Mouse (Mus musculus): ENCODE data around the gene Ube2q2. TPM values are rescaled to one million over a fixed set of nuclear protein-coding genes. Genes with fewer than 3 reads are reported as not detected.
A peak's percentile ranks its signal among the peaks of the same experiment; 100 is the strongest.
"Not testable (repeated sequence)": the region's sequence is repeated elsewhere in the genome, so short reads cannot be mapped to it uniquely, and the experiment has no call there.

The Ube2q2 gene
- polyA plus RNA-seq (2015; fragmentation: Nextera tagmentation; extraction: Ambion mirVana): 24.5 and 26.1 TPM in 2 replicates

- peak; percentile 34 for TF ChIP-seq CTCF (IDR thresholded peaks at IDR 0.05)
- no peak for TF ChIP-seq EP300 (IDR thresholded peaks at IDR 0.05)
- Histone ChIP-seq H3K4me1 (ENCODE audit: insufficient read depth, low read depth, low read length) (peaks cover 8% of the 10 kb centered on the region; the same call in 1 of the 2 replicates), H3K9me3 (ENCODE audit: low read length) (no peaks in the 10 kb centered on the region), H3K36me3 (ENCODE audit: insufficient read depth, low read length) (no peaks in the 10 kb centered on the region), H3K9ac (replicated peaks; ENCODE audit: low read depth) (peak within 1 kb of the TSS; percentile 87), H3K27me3 (replicated peaks; ENCODE audit: insufficient read depth, low read length) (no peaks in the 10 kb centered on the region), H3K27ac (ENCODE audit: low read length) (peak within 1 kb of the TSS; percentile 84), H3K4me2 (replicated peaks; ENCODE audit: low read depth, low read length) (peak within 1 kb of the TSS; percentile 90), H3K4me3 (ENCODE audit: low read depth, low read length) (peak within 1 kb of the TSS; percentile 95)
- ATAC-seq (peak; percentile 82), DNase-seq (ENCODE audit: low spot score) (peak; percentile 87)
- WGBS: 3% methylated on average over 33 of the region's 81 CpGs
Observed at GRCm38 (mm10) chr9:55148854-55149498, at the start of gene Ube2q2. Gene Ube2q2 (plus strand): TSS chr9:55148854.

- ATAC-seq (no peak), DNase-seq (ENCODE audit: low spot score) (no peak)
- no peak overlapping the region for H3K9ac ChIP-seq (replicated peaks; ENCODE audit: low read depth)
- WGBS: 41% methylated on average over 3 of the region's 3 CpGs
- no peaks in the 10 kb centered on the region for H3K4me1 ChIP-seq (ENCODE audit: insufficient read depth, low read depth, low read length)
- TF ChIP-seq EP300 (IDR thresholded peaks at IDR 0.05) (no peak), CTCF (IDR thresholded peaks at IDR 0.05) (no peak)
- no peak overlapping the region for H3K27ac ChIP-seq (ENCODE audit: low read length)
- no peaks in the 10 kb centered on the region for H3K27me3 ChIP-seq (replicated peaks; ENCODE audit: insufficient read depth, low read length)
- no peak overlapping the region for H3K4me2 ChIP-seq (replicated peaks; ENCODE audit: low read depth, low read length)
- H3K36me3 ChIP-seq (ENCODE audit: insufficient read depth, low read length): no peaks in the 10 kb centered on the region
- H3K9me3 ChIP-seq (ENCODE audit: low read length): no peaks in the 10 kb centered on the region
- no peak overlapping the region for H3K4me3 ChIP-seq (ENCODE audit: low read depth, low read length)
Observed at GRCm38 (mm10) chr9:55101117-55101516, 47.5 kb upstream of the Ube2q2 start.

GRCm38 (mm10) chr9:55102186-55102835 lies 46.3 kb upstream of the Ube2q2 start:
- DNase-seq (ENCODE audit: low spot score) (no peak), ATAC-seq (no peak)
- H3K4me1 ChIP-seq (ENCODE audit: insufficient read depth, low read depth, low read length): no peaks in the 10 kb centered on the region
- no peak overlapping the region for H3K9ac ChIP-seq (replicated peaks; ENCODE audit: low read depth)
- H3K9me3 ChIP-seq (ENCODE audit: low read length): no peaks in the 10 kb centered on the region
- H3K36me3 ChIP-seq (ENCODE audit: insufficient read depth, low read length): no peaks in the 10 kb centered on the region
- no peaks in the 10 kb centered on the region for H3K27me3 ChIP-seq (replicated peaks; ENCODE audit: insufficient read depth, low read length)
- no peak overlapping the region for H3K4me2 ChIP-seq (replicated peaks; ENCODE audit: low read depth, low read length)
- H3K27ac ChIP-seq (ENCODE audit: low read length): no peak overlapping the region
- no peak for TF ChIP-seq EP300 (IDR thresholded peaks at IDR 0.05)
- TF ChIP-seq CTCF (IDR thresholded peaks at IDR 0.05): no peak
- no peak overlapping the region for H3K4me3 ChIP-seq (ENCODE audit: low read depth, low read length)
- WGBS: 74% methylated on average over 8 of the region's 8 CpGs

- TF ChIP-seq EP300 (IDR thresholded peaks at IDR 0.05) (no peak), CTCF (IDR thresholded peaks at IDR 0.05) (no peak)
- DNase-seq (ENCODE audit: low spot score) (no peak), ATAC-seq (no peak)
- H3K27me3 ChIP-seq (replicated peaks; ENCODE audit: insufficient read depth, low read length): no peaks in the 10 kb centered on the region
- H3K36me3 ChIP-seq (ENCODE audit: insufficient read depth, low read length): no peaks in the 10 kb centered on the region
- H3K27ac ChIP-seq (ENCODE audit: low read length): no peak overlapping the region
- H3K4me1 ChIP-seq (ENCODE audit: insufficient read depth, low read depth, low read length): no peaks in the 10 kb centered on the region
- no peak overlapping the region for H3K4me3 ChIP-seq (ENCODE audit: low read depth, low read length)
- H3K4me2 ChIP-seq (replicated peaks; ENCODE audit: low read depth, low read length): no peak overlapping the region
- no peak overlapping the region for H3K9ac ChIP-seq (replicated peaks; ENCODE audit: low read depth)
- WGBS: 87% methylated on average over 5 of the region's 5 CpGs
- H3K9me3 ChIP-seq (ENCODE audit: low read length): no peaks in the 10 kb centered on the region
Observed at GRCm38 (mm10) chr9:55102931-55103630, 45.6 kb upstream of the Ube2q2 start.

GRCm38 (mm10) chr9:55110059-55110834 lies 38.4 kb upstream of the Ube2q2 start:
- H3K9me3 ChIP-seq (ENCODE audit: low read length): no peaks in the 10 kb centered on the region
- DNase-seq (ENCODE audit: low spot score): peak; percentile 94
- WGBS: 25% methylated on average over 16 of the region's 16 CpGs
- no peaks in the 10 kb centered on the region for H3K4me1 ChIP-seq (ENCODE audit: insufficient read depth, low read depth, low read length)
- H3K9ac ChIP-seq (replicated peaks; ENCODE audit: low read depth): no peak overlapping the region
- no peak overlapping the region for H3K27ac ChIP-seq (ENCODE audit: low read length)
- no peaks in the 10 kb centered on the region for H3K27me3 ChIP-seq (replicated peaks; ENCODE audit: insufficient read depth, low read length)
- H3K4me2 ChIP-seq (replicated peaks; ENCODE audit: low read depth, low read length): no peak overlapping the region
- peak; percentile 94 for ATAC-seq
- no peak overlapping the region for H3K4me3 ChIP-seq (ENCODE audit: low read depth, low read length)
- TF ChIP-seq CTCF (IDR thresholded peaks at IDR 0.05) (peak; percentile 95), EP300 (IDR thresholded peaks at IDR 0.05) (no peak)
- no peaks in the 10 kb centered on the region for H3K36me3 ChIP-seq (ENCODE audit: insufficient read depth, low read length)

GRCm38 (mm10) chr9:55110835-55111217 lies 37.8 kb upstream of the Ube2q2 start:
- ATAC-seq; H3K9ac ChIP-seq (replicated peaks; ENCODE audit: low read depth); H3K4me3 ChIP-seq (ENCODE audit: low read depth, low read length); H3K4me2 ChIP-seq (replicated peaks; ENCODE audit: low read depth, low read length); H3K27ac ChIP-seq (ENCODE audit: low read length); H3K36me3 ChIP-seq (ENCODE audit: insufficient read depth, low read length); H3K4me1 ChIP-seq (ENCODE audit: insufficient read depth, low read depth, low read length); DNase-seq (ENCODE audit: low spot score); H3K9me3 ChIP-seq (ENCODE audit: low read length); H3K27me3 ChIP-seq (replicated peaks; ENCODE audit: insufficient read depth, low read length): not testable (repeated sequence)
- 5% methylated on average over 2 of the region's 3 CpGs for WGBS

Data from lung, postnatal 0 days (tissue).